Mouse (Mus musculus) heart, postnatal 0 days (tissue): ENCODE measurements around the gene Ms4a7.

Experiments
- CTCF ChIP-seq: IDR thresholded peaks from 2 replicates; pipeline ENCODE4 v1.5.1; 2016; ENCODE audit warnings: antibody characterized with exemption, control low read depth, low read depth
- EP300 ChIP-seq: IDR thresholded peaks from 2 replicates; pipeline ENCODE4 v1.6.1; 2016; ENCODE audit warnings: antibody characterized with exemption, low read depth

- peak; percentile 30 for TF ChIP-seq CTCF
- no peak for TF ChIP-seq EP300
Observed at GRCm38 (mm10) chr19:11351878-11352277, 15.9 kb upstream of the Ms4a7 start.
